Mouse (Mus musculus) erythroblast, adult 5-6 weeks (primary cell): ENCODE results near the gene Tat. TPM values are rescaled to one million over a fixed set of nuclear protein-coding genes. Genes with fewer than 3 reads are reported as not detected.

Experiments used
- ATAC-seq: replicated peaks from 2 replicates; pipeline ENCODE4 v1.8.0; 2016; ENCODE audit warnings: moderate number of reproducible peaks, mild to moderate bottlenecking, moderate TSS enrichment, inconsistent platforms; ENCODE audit not compliant: poor library complexity, low FRiP score, severe bottlenecking
- total RNA-seq, 2 experiments: library from RNA; stranded (forward) in 1 of 2; stranded (reverse) in 1 of 2; fragments of 150-400 nt in 1 of 2; fragments of 200-764, 138-1000 nt in 1 of 2; gene quantifications; 2 replicates each; pipeline versions ENCODE4 v1.2.3 to v1.2.4; 2015 to 2017; ENCODE audit warnings: low replicate concordance in 2 of 2

Gene Tat
- total RNA-seq, 2 experiments from 2014 or later, result not detected

- no peak for ATAC-seq
Observed at GRCm38 (mm10) chr8:110036156-110036555, 45.9 kb downstream of the Tat start.

GRCm38 (mm10) chr8:110039216-110039615 lies 49.0 kb downstream of the Tat start:
- no peak for ATAC-seq

- ATAC-seq, result no peak
Observed at GRCm38 (mm10) chr8:110039659-110040058, 49.4 kb downstream of the Tat start, which contains the start of gene Chst4. Chst4 (minus strand) TSS chr8:110039740.

GRCm38 (mm10) chr8:110040509-110040908 lies 50.3 kb downstream of the Tat start:
- no peak for ATAC-seq

Other genes with a start within 250 kb of the Tat start
- 35.7 and 85.7 TPM in 2 replicates for gene Ap1g1, start 211.9 kb upstream of the Tat start, total RNA-seq (2015; ENCODE audit: low replicate concordance)
- 26.2 and 55.2 TPM in 2 replicates for gene Ap1g1, start 211.9 kb upstream of the Tat start, total RNA-seq (2017; ENCODE audit: low replicate concordance)
- gene Phlpp2, start 121.9 kb upstream of the Tat start, total RNA-seq (2015; ENCODE audit: low replicate concordance), result 32.1 and 41.6 TPM in 2 replicates
- 63.2 and 70.5 TPM in 2 replicates for gene Phlpp2, start 121.9 kb upstream of the Tat start, total RNA-seq (2017; ENCODE audit: low replicate concordance)
- gene Marveld3, start 28.2 kb upstream of the Tat start, total RNA-seq (2015; ENCODE audit: low replicate concordance), result not detected in 2 replicates
- not detected in 2 replicates for gene Marveld3, start 28.2 kb upstream of the Tat start, total RNA-seq (2017; ENCODE audit: low replicate concordance)
- not detected in 2 replicates for gene Chst4, start 49.3 kb downstream of the Tat start, total RNA-seq (2015; ENCODE audit: low replicate concordance)
- not detected in 2 replicates for gene Chst4, start 49.3 kb downstream of the Tat start, total RNA-seq (2017; ENCODE audit: low replicate concordance)
- gene Zfp612, start 89.3 kb downstream of the Tat start, total RNA-seq (2015; ENCODE audit: low replicate concordance), result not detected in 2 replicates
- not detected in 2 replicates for gene Zfp612, start 89.3 kb downstream of the Tat start, total RNA-seq (2017; ENCODE audit: low replicate concordance)
- gene Gm21964, start 110.8 kb downstream of the Tat start, total RNA-seq (2015; ENCODE audit: low replicate concordance), result not detected in 2 replicates
- not detected in 2 replicates for gene Gm21964, start 110.8 kb downstream of the Tat start, total RNA-seq (2017; ENCODE audit: low replicate concordance)
- not detected in 2 replicates for gene Gm17720, start 112.3 kb downstream of the Tat start, total RNA-seq (2015; ENCODE audit: low replicate concordance)
- not detected in 2 replicates for gene Gm17720, start 112.3 kb downstream of the Tat start, total RNA-seq (2017; ENCODE audit: low replicate concordance)
- not detected in 2 replicates for gene Calb2, start 177.8 kb downstream of the Tat start, total RNA-seq (2015; ENCODE audit: low replicate concordance)
- not detected in 2 replicates for gene Calb2, start 177.8 kb downstream of the Tat start, total RNA-seq (2017; ENCODE audit: low replicate concordance)
- gene Cmtr2, start 225.2 kb downstream of the Tat start, total RNA-seq (2015; ENCODE audit: low replicate concordance), result 2.9 and 3.5 TPM in 2 replicates
- gene Cmtr2, start 225.2 kb downstream of the Tat start, total RNA-seq (2017; ENCODE audit: low replicate concordance), result 2.0 and 2.2 TPM in 2 replicates